Mouse (Mus musculus): Measurements from ENCODE around the gene Wdr43. TPM values are rescaled to one million over a fixed set of nuclear protein-coding genes. Genes with fewer than 3 reads are reported as not detected.

Gene Wdr43
- polyA plus RNA-seq, 2 experiments: 26.2 to 45.5 TPM

DNA sequence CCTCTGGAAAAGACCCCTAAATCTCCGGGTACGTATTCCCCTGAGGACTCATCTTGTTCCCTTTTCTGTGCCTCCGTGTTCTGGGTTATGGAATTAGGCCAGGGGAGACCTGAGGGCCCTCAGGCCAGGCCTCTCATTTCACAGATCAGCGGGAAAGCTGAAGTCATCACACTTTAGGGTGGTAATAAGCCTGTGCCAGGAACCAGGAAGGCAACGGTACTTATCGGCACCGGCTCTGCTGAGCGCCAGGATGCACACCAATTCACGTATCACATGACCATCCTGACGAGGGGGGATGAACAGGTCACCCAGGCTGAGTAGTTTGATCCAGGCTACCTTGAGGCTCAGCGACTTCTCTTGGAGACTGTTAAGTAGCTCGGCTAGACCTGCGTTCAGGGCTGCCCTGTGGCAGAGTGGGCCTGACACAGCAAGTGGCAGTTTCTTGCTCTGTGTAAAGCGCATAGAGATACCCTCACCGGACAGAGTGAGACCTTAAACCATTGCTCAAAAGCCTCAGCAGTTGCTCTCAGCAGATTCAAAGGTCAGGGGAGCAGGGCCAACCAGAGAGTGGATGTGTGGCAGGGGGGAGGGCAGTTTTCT, 80.1 kb downstream of the Wdr43 start:
- DNase-seq (ENCODE audit: low read depth in 3 of 3, low spot score in 3 of 3) (no peak), ATAC-seq (ENCODE audit: insufficient read depth) (no peak)
- H3K9ac ChIP-seq (replicated peaks): no peak overlapping the region
- no peaks in the 10 kb centered on the region for H3K9me3 ChIP-seq (ENCODE audit: control insufficient read depth, low read length)
- no peak overlapping the region for H3K4me3 ChIP-seq (ENCODE audit: insufficient read depth in 1 of 2, low read depth in 2 of 2, low read length in 2 of 2)
- no peak overlapping the region for H3K4me2 ChIP-seq (ENCODE audit: low read depth)
- no peaks in the 10 kb centered on the region for H3K36me3 ChIP-seq (replicated peaks; ENCODE audit: control insufficient read depth, insufficient read depth, low read depth)
- no peak overlapping the region for H3K27ac ChIP-seq
- H3K27me3 ChIP-seq (ENCODE audit: control insufficient read depth, insufficient read depth, low read length): no peaks in the 10 kb centered on the region
- WGBS (ENCODE audit: insufficient replicate concordance): 65% methylated on average over 15 of the region's 15 CpGs
- TF ChIP-seq EP300 (IDR thresholded peaks at IDR 0.05; ENCODE audit: low read depth): no peak
- TF ChIP-seq CTCF (IDR thresholded peaks at IDR 0.05; ENCODE audit: low read depth): no peak
- no peaks in the 10 kb centered on the region for H3K4me1 ChIP-seq (replicated peaks; ENCODE audit: control insufficient read depth in 2 of 2, insufficient read depth in 2 of 2, low read length in 1 of 2)

DNA sequence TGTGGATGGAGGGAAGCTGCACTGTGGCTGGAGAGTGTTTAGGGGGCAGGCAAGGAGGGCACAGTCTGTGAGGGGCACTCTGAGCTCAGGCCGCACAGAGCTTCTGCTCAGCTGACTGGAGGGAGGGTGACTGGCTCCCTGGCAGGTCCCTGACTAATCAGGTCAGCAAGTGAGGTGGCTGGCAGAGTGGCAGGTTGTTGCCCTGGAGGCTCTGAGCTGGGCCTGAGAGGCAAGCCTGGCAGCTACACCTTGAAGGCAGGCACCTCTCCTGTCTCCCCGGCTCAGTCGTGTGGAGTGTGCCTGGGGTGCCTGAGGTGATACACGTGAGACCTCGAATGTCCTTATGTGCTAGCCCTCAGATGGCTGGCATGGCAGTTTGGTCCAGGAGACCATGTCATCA, 80.7 kb downstream of the Wdr43 start:
- Histone ChIP-seq H3K4me3 (ENCODE audit: insufficient read depth in 1 of 2, low read depth in 2 of 2, low read length in 2 of 2) (no peak overlapping the region), H3K9ac (replicated peaks) (no peak overlapping the region), H3K4me2 (ENCODE audit: low read depth) (no peak overlapping the region), H3K36me3 (replicated peaks; ENCODE audit: control insufficient read depth, insufficient read depth, low read depth) (no peaks in the 10 kb centered on the region), H3K27ac (no peak overlapping the region), H3K9me3 (ENCODE audit: control insufficient read depth, low read length) (no peaks in the 10 kb centered on the region), H3K27me3 (ENCODE audit: control insufficient read depth, insufficient read depth, low read length) (no peaks in the 10 kb centered on the region), H3K4me1 (replicated peaks; ENCODE audit: control insufficient read depth in 2 of 2, insufficient read depth in 2 of 2, low read length in 1 of 2) (no peaks in the 10 kb centered on the region)
- DNase-seq (ENCODE audit: low read depth in 3 of 3, low spot score in 3 of 3): no peak
- WGBS (ENCODE audit: insufficient replicate concordance): 63% methylated on average over 5 of the region's 5 CpGs
- TF ChIP-seq CTCF (IDR thresholded peaks at IDR 0.05; ENCODE audit: low read depth) (no peak), EP300 (IDR thresholded peaks at IDR 0.05; ENCODE audit: low read depth) (no peak)
- no peak for ATAC-seq (ENCODE audit: insufficient read depth)

DNA sequence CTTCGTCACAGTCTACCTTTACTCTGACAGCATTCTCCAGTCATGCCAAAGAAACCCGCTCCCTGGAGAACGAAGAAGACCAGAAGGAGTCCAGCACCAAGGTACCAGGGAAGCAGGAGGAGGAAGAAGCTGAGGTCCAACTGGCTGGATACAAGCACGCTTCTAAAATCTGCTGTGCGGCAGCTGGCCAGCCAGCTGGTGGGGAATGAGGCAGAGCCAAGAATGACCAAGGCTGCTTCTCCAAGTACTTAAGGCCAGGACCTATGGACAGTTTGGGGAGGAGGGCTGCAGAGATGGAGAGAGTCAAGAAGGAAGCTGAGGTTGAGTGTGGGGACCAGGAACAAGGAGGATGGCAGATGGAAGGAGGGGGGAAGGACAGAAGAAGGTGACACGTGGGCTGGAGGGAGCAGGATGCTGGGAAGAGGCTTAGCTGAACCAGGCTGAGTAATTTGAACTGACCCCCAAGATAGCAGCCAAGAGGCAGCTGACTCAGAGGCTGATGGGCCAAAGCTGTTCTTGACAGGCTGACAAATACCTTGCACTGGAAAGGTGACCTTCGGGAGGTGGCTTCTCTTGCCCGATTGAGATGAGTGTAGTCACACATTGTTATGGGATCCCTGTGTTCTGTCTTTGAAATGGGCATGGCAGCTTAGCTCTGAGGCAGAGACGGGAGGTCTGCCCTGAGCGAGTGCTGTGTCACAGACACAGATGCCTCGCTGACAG, 82.4 kb downstream of the Wdr43 start:
- Histone ChIP-seq H3K36me3 (replicated peaks; ENCODE audit: control insufficient read depth, insufficient read depth, low read depth) (no peaks in the 10 kb centered on the region), H3K9ac (replicated peaks) (no peak overlapping the region), H3K27me3 (ENCODE audit: control insufficient read depth, insufficient read depth, low read length) (no peaks in the 10 kb centered on the region), H3K4me1 (replicated peaks; ENCODE audit: control insufficient read depth in 2 of 2, insufficient read depth in 2 of 2, low read length in 1 of 2) (no peaks in the 10 kb centered on the region), H3K4me3 (ENCODE audit: insufficient read depth in 1 of 2, low read depth in 2 of 2, low read length in 2 of 2) (no peak overlapping the region), H3K27ac (no peak overlapping the region), H3K9me3 (ENCODE audit: control insufficient read depth, low read length) (no peaks in the 10 kb centered on the region), H3K4me2 (ENCODE audit: low read depth) (no peak overlapping the region)
- 62% methylated on average over 11 of the region's 11 CpGs for WGBS (ENCODE audit: insufficient replicate concordance)
- no peak for DNase-seq (ENCODE audit: low read depth in 3 of 3, low spot score in 3 of 3)
- TF ChIP-seq EP300 (IDR thresholded peaks at IDR 0.05; ENCODE audit: low read depth) (no peak), CTCF (IDR thresholded peaks at IDR 0.05; ENCODE audit: low read depth) (no peak)
- no peak for ATAC-seq (ENCODE audit: insufficient read depth)

GRCm38 (mm10) chr17:71698619-71698956, 82.9 kb downstream of the Wdr43 start:
- no peak overlapping the region for H3K4me2 ChIP-seq (ENCODE audit: low read depth)
- WGBS (ENCODE audit: insufficient replicate concordance): 76% methylated on average over 11 of the region's 11 CpGs
- H3K27ac ChIP-seq: no peak overlapping the region
- no peak overlapping the region for H3K9ac ChIP-seq (replicated peaks)
- no peaks in the 10 kb centered on the region for H3K27me3 ChIP-seq (ENCODE audit: control insufficient read depth, insufficient read depth, low read length)
- DNase-seq (ENCODE audit: low read depth in 3 of 3, low spot score in 3 of 3): no peak
- H3K9me3 ChIP-seq (ENCODE audit: control insufficient read depth, low read length): no peaks in the 10 kb centered on the region
- no peak for ATAC-seq (ENCODE audit: insufficient read depth)
- H3K4me1 ChIP-seq (replicated peaks; ENCODE audit: control insufficient read depth in 2 of 2, insufficient read depth in 2 of 2, low read length in 1 of 2): no peaks in the 10 kb centered on the region
- H3K4me3 ChIP-seq (ENCODE audit: insufficient read depth in 1 of 2, low read depth in 2 of 2, low read length in 2 of 2): no peak overlapping the region
- no peaks in the 10 kb centered on the region for H3K36me3 ChIP-seq (replicated peaks; ENCODE audit: control insufficient read depth, insufficient read depth, low read depth)
- TF ChIP-seq CTCF (IDR thresholded peaks at IDR 0.05; ENCODE audit: low read depth): no peak
- no peak for TF ChIP-seq EP300 (IDR thresholded peaks at IDR 0.05; ENCODE audit: low read depth)

DNA sequence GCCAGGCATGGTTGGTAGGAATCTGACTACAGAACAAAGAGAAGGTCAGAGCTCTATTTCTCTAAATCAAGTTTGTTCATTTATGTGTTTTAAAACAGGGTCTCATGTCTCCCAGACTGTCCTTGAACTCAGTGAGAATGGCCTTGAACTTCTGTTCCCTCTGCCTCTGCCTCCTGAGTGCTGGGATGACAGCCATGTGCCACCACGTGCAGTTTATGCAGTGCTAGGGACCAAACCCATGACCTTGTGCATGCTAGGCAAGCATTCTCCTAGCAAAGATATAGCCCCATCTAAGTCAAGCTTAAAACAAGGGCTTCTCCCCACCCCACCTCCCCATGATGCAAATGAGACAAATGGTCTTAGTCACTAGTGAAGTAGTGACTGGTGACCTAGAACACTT, 89.4 kb downstream of the Wdr43 start:
- 26% methylated on average over 1 of the region's 1 CpGs for WGBS (ENCODE audit: insufficient replicate concordance)
- TF ChIP-seq EP300 (IDR thresholded peaks at IDR 0.05; ENCODE audit: low read depth) (no peak), CTCF (IDR thresholded peaks at IDR 0.05; ENCODE audit: low read depth) (no peak)
- no peak for ATAC-seq (ENCODE audit: insufficient read depth)

More for the DNA sequence above, 89.4 kb downstream of the Wdr43 start:
- Histone ChIP-seq H3K36me3 (replicated peaks; ENCODE audit: control insufficient read depth, insufficient read depth, low read depth) (no peaks in the 10 kb centered on the region), H3K9me3 (ENCODE audit: control insufficient read depth, low read length) (no peaks in the 10 kb centered on the region), H3K4me3 (ENCODE audit: insufficient read depth in 1 of 2, low read depth in 2 of 2, low read length in 2 of 2) (no peak overlapping the region), H3K4me2 (ENCODE audit: low read depth) (no peak overlapping the region), H3K27ac (no peak overlapping the region), H3K9ac (replicated peaks) (no peak overlapping the region), H3K27me3 (ENCODE audit: control insufficient read depth, insufficient read depth, low read length) (no peaks in the 10 kb centered on the region), H3K4me1 (replicated peaks; ENCODE audit: control insufficient read depth in 2 of 2, insufficient read depth in 2 of 2, low read length in 1 of 2) (no peaks in the 10 kb centered on the region)
- no peak for DNase-seq (ENCODE audit: low read depth in 3 of 3, low spot score in 3 of 3)
